In the genomic region with DNA sequence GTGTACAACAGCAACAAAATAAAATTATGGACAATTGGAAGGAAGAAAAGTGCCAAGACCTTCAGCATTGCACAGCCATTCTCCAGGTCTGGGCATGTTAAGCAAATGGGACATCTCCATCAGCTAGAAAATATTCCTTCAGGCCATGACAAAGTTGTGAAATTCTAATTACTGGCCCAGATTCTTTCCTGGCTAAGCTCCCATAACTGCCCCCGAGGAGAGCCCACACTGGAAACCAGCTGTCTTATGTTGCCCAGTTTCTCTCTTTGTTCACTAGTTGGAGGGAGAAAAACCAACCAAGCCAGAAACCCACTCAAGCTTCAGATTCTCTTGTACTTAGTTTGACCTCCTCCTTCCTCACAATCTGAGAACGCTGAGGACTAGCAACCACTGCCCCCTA, we compare ENCODE assay signal across 16 mouse cellular contexts.
DNase-seq lines count a peak whose midpoint lies in the region; ATAC-seq and TF ChIP-seq lines count a peak whose summit lies in the region.
"Had no signal": no experiment of that assay in that cellular context is flagged by ENCODE, and none has a peak within 500 bp of the region (broad histone marks: within the 10 kb centered on the region; RNA-seq: fewer than 3 reads in every experiment).

No protein-coding gene starts in this region.

- H3K9ac ChIP-seq in lung, embryonic 15.5 days: no peak overlapping the region
- H3K9ac ChIP-seq: forebrain, embryonic 12.5 days; hindbrain, embryonic 13.5 days; neural tube, embryonic 13.5 days had no signal

- no peak for TF ChIP-seq POLR2A in lung, adult 2 months (IDR thresholded peaks at IDR 0.05; ENCODE audit: borderline replicate concordance, extremely low read depth, low read depth, low read length)
- TF ChIP-seq POLR2A in brain, embryonic 14.5 days (IDR thresholded peaks at IDR 0.05; ENCODE audit: borderline replicate concordance, extremely low read depth, insufficient read depth, insufficient read length, poor library complexity, severe bottlenecking): no peak

- TF ChIP-seq CTCF in lung, adult 2 months (IDR thresholded peaks at IDR 0.05; ENCODE audit: insufficient read depth, low read length): no peak
- TF ChIP-seq CTCF in brain, embryonic 14.5 days (IDR thresholded peaks at IDR 0.05; ENCODE audit: borderline replicate concordance, extremely low read depth, insufficient read depth, insufficient read length): no peak

- no peaks in the 10 kb centered on the region for H3K27me3 ChIP-seq in lung, embryonic 15.5 days
- H3K27me3 ChIP-seq: forebrain, embryonic 12.5 days; hindbrain, embryonic 13.5 days; neural tube, embryonic 13.5 days had no signal

- peak; percentile 94 for DNase-seq in heart, adult 11 months
- DNase-seq in heart, adult 8-10 months (ENCODE audit: low spot score): no peak
- DNase-seq in lung, adult 2 months: no peak
- peak; percentile 52 for DNase-seq in brain, embryonic 14.5 days (ENCODE audit: low read depth)
- DNase-seq in lung, postnatal 25 days (ENCODE audit: low spot score): peak; percentile 50
- DNase-seq in adrenal gland, adult 8-10 months: no peak
- DNase-seq: adrenal gland, postnatal 36 days; kidney, adult 8-10 months; midbrain, embryonic 14.5 days; right cerebral cortex, postnatal 25 days; thymus, adult 2 months had no signal

- no peak overlapping the region for H3K4me3 ChIP-seq in lung, embryonic 15.5 days
- no peak overlapping the region for H3K4me3 ChIP-seq in lung, adult 2 months (replicated peaks; ENCODE audit: extremely low read depth, low read depth, low read length)
- H3K4me3 ChIP-seq: forebrain, embryonic 12.5 days; hindbrain, embryonic 13.5 days; neural tube, embryonic 13.5 days had no signal

- peak overlapping the region; percentile 13; the same call in 1 of the 2 replicates for H3K4me2 ChIP-seq in lung, embryonic 15.5 days
- H3K4me2 ChIP-seq: forebrain, embryonic 12.5 days; heart, embryonic 11.5 days; hindbrain, embryonic 13.5 days; neural tube, embryonic 13.5 days had no signal

- H3K27ac ChIP-seq in lung, embryonic 15.5 days: peak overlapping the region; percentile 74
- H3K27ac ChIP-seq: forebrain, embryonic 12.5 days; hindbrain, embryonic 13.5 days; neural tube, embryonic 13.5 days had no signal

- 33% methylated on average over 2 of the region's 2 CpGs for WGBS in lung, embryonic 15.5 days
- WGBS in lung, adult 2 months: 52% methylated on average over 2 of the region's 2 CpGs

- peaks cover 25% of the 10 kb centered on the region for H3K4me1 ChIP-seq in lung, embryonic 15.5 days
- peaks cover 4% of the 10 kb centered on the region; the same call in 1 of the 2 replicates for H3K4me1 ChIP-seq in lung, adult 2 months (ENCODE audit: control insufficient read depth, insufficient read depth, low read length)
- H3K4me1 ChIP-seq: forebrain, embryonic 12.5 days; hindbrain, embryonic 13.5 days; neural tube, embryonic 13.5 days had no signal

- ATAC-seq in lung, embryonic 15.5 days (ENCODE audit: borderline replicate concordance, extremely low read depth, low FRiP score, low TSS enrichment): peak; percentile 77; the same call in 1 of the 2 replicates

- no peaks in the 10 kb centered on the region for H3K9me3 ChIP-seq in lung, embryonic 15.5 days
- H3K9me3 ChIP-seq: forebrain, embryonic 12.5 days; hindbrain, embryonic 13.5 days; neural tube, embryonic 13.5 days had no signal

- no peaks in the 10 kb centered on the region for H3K36me3 ChIP-seq in lung, embryonic 15.5 days
- H3K36me3 ChIP-seq: forebrain, embryonic 12.5 days; hindbrain, embryonic 13.5 days; neural tube, embryonic 13.5 days had no signal

Comparison
In these comparisons a context has a peak if more than half of its experiments do, and no peak if none do; other contexts are left out.
1. DNase-seq: peak in heart, adult 11 months (single experiment), brain, embryonic 14.5 days (single experiment) and lung, postnatal 25 days (single experiment); none in heart, adult 8-10 months (single experiment), lung, adult 2 months (single experiment) and adrenal gland, adult 8-10 months (single experiment).